Mouse (Mus musculus): ENCODE data around the gene Zfp169.

GRCm38 (mm10) chr13:48544391-48544790 is 31.1 kb upstream of the Zfp169 start:
- TF ChIP-seq POLR2A (IDR thresholded peaks at IDR 0.05; ENCODE audit: low read depth, low read length) (no peak), CTCF (IDR thresholded peaks at IDR 0.05; ENCODE audit: extremely low read depth, insufficient read depth, insufficient read length, insufficient replicate concordance) (no peak)
